Mouse (Mus musculus): ENCODE measurements around the gene Slc6a17.

- TF ChIP-seq MAX (IDR thresholded peaks at IDR 0.05): no peak
- no peak for TF ChIP-seq USF1 (IDR thresholded peaks at IDR 0.05; ENCODE audit: low read depth)
- TF ChIP-seq CTCF (IDR thresholded peaks at IDR 0.05; ENCODE audit: control insufficient read depth, insufficient read depth, insufficient read length): no peak
- no peak for TF ChIP-seq CEBPB (IDR thresholded peaks at IDR 0.05; ENCODE audit: low read depth)
- no peak for TF ChIP-seq FOSL1 (IDR thresholded peaks at IDR 0.05; ENCODE audit: insufficient read depth, low read length, poor library complexity, severe bottlenecking)
These were observed 9.9 kb downstream of the Slc6a17 start for GRCm38 (mm10) chr3:107507966-107508365.

Measured in C2C12 (cell line).